ENCODE assay signal across 8 mouse cellular contexts in genomic region chr7:28356981-28357380, GRCm38 (mm10). TPM values are rescaled to one million over a fixed set of nuclear protein-coding genes. Genes with fewer than 3 reads are reported as not detected.
DNase-seq lines count a peak whose midpoint lies in the region; ATAC-seq and TF ChIP-seq lines count a peak whose summit lies in the region.

No protein-coding gene starts in this region.

- H3K4me3 ChIP-seq in spleen, adult 2 months (ENCODE audit: extremely low read depth, insufficient read depth, insufficient read length), result no peak overlapping the region
- no peak overlapping the region for H3K4me3 ChIP-seq in heart, embryonic 14.5 days (ENCODE audit: control insufficient read depth in 1 of 2, insufficient read depth in 1 of 2, low read depth in 1 of 2, low read length in 2 of 2)
- no peak overlapping the region for H3K4me3 ChIP-seq in kidney, postnatal 0 days (replicated peaks; ENCODE audit: low read depth, low read length)
- no peak overlapping the region for H3K4me3 ChIP-seq in midbrain, embryonic 12.5 days

- H3K9me3 ChIP-seq in heart, embryonic 14.5 days (ENCODE audit: control insufficient read depth, low read length), result no peaks in the 10 kb centered on the region
- no peaks in the 10 kb centered on the region for H3K9me3 ChIP-seq in kidney, postnatal 0 days (replicated peaks; ENCODE audit: low read length)
- no peaks in the 10 kb centered on the region for H3K9me3 ChIP-seq in midbrain, embryonic 12.5 days

- no peaks in the 10 kb centered on the region for H3K4me1 ChIP-seq in spleen, adult 2 months (ENCODE audit: control insufficient read depth, insufficient read depth, insufficient read length)
- peaks cover 21 to 33% of the 10 kb centered on the region in 2 experiments for H3K4me1 ChIP-seq in heart, embryonic 14.5 days (ENCODE audit: control insufficient read depth in 2 of 2, insufficient read depth in 2 of 2, low read length in 2 of 2)
- 0 out of 2 replicates have a peak, but pooled peaks cover 8% of the 10 kb centered on the region for H3K4me1 ChIP-seq in kidney, postnatal 0 days (replicated peaks; ENCODE audit: insufficient read depth, low read length)
- H3K4me1 ChIP-seq in midbrain, embryonic 12.5 days, result peaks cover 28% of the 10 kb centered on the region

- TF ChIP-seq CTCF in spleen, adult 2 months (IDR thresholded peaks at IDR 0.05; ENCODE audit: extremely low read depth, insufficient read depth, insufficient read length, insufficient replicate concordance), result no peak
- no peak for TF ChIP-seq CTCF in kidney, postnatal 0 days (IDR thresholded peaks at IDR 0.05; ENCODE audit: low read depth)

- 71% methylated on average over 5 of the region's 5 CpGs for WGBS in spleen, adult 2 months
- 3% methylated on average over 5 of the region's 5 CpGs for WGBS in heart, embryonic 14.5 days
- 10% methylated on average over 5 of the region's 5 CpGs for WGBS in kidney, postnatal 0 days
- 3% methylated on average over 5 of the region's 5 CpGs for WGBS in midbrain, embryonic 12.5 days

- peak overlapping the region; percentile 52 for H3K4me2 ChIP-seq in heart, embryonic 14.5 days (ENCODE audit: low read length)
- no peak overlapping the region; the same call in 1 of the 2 replicates for H3K4me2 ChIP-seq in kidney, postnatal 0 days (ENCODE audit: low read length)
- H3K4me2 ChIP-seq in midbrain, embryonic 12.5 days (replicated peaks), result no peak overlapping the region

- H3K36me3 ChIP-seq in spleen, adult 2 months (ENCODE audit: control insufficient read depth, insufficient read depth, low read length), result peaks cover 32% of the 10 kb centered on the region
- peaks cover 66% of the 10 kb centered on the region for H3K36me3 ChIP-seq in heart, embryonic 14.5 days (ENCODE audit: control insufficient read depth, insufficient read depth, low read length)
- peaks cover 48% of the 10 kb centered on the region for H3K36me3 ChIP-seq in kidney, postnatal 0 days (ENCODE audit: insufficient read depth, low read length)
- peaks cover 59% of the 10 kb centered on the region for H3K36me3 ChIP-seq in midbrain, embryonic 12.5 days

- peak; percentile 40 for ATAC-seq in heart, embryonic 14.5 days (ENCODE audit: insufficient number of reproducible peaks, insufficient read depth, low FRiP score, low read depth)
- peak; percentile 58; the same call in 1 of the 2 replicates for ATAC-seq in kidney, postnatal 0 days (replicated peaks; ENCODE audit: low FRiP score, low read depth)
- ATAC-seq in midbrain, embryonic 12.5 days (ENCODE audit: low FRiP score, low read depth), result no peak
- ATAC-seq in erythroblast, adult 5-6 weeks (replicated peaks; ENCODE audit: low FRiP score, poor library complexity, severe bottlenecking), result no peak

- H3K27ac ChIP-seq in spleen, adult 2 months (ENCODE audit: insufficient read depth, low read length), result peak overlapping the region; percentile 42; the same call in 1 of the 2 replicates
- peak overlapping the region; percentile 90 to 94 for H3K27ac ChIP-seq in heart, embryonic 14.5 days (replicated peaks in 1 of 2; ENCODE audit: control insufficient read depth in 1 of 2, insufficient read depth in 1 of 2, low read depth in 2 of 2, low read length in 2 of 2)
- peak overlapping the region; percentile 85 for H3K27ac ChIP-seq in kidney, postnatal 0 days
- peak overlapping the region; percentile 54 for H3K27ac ChIP-seq in midbrain, embryonic 12.5 days (replicated peaks)

- H3K9ac ChIP-seq in heart, embryonic 14.5 days (ENCODE audit: low read length), result peak overlapping the region; percentile 62
- peak overlapping the region; percentile 10; the same call in 1 of the 2 replicates for H3K9ac ChIP-seq in kidney, postnatal 0 days (ENCODE audit: low read depth, low read length)
- H3K9ac ChIP-seq in midbrain, embryonic 12.5 days (replicated peaks), result no peak overlapping the region

- DNase-seq in spleen, adult 2 months (ENCODE audit: low read depth in 1 of 2, low spot score in 2 of 2), result peak in 1 of 2 experiments; percentile 14
- DNase-seq in spleen, adult 12 weeks (ENCODE audit: low spot score), result no peak
- DNase-seq in kidney, postnatal 0 days (ENCODE audit: low spot score), result peak; percentile 90
- DNase-seq in right cerebral cortex, postnatal 25 days, result no peak
- DNase-seq in right cerebral cortex, adult 18-20 months, result no peak

- H3K27me3 ChIP-seq in spleen, adult 2 months (ENCODE audit: control insufficient read depth, insufficient read depth, low read length), result no peaks in the 10 kb centered on the region
- no peaks in the 10 kb centered on the region for H3K27me3 ChIP-seq in heart, embryonic 14.5 days (ENCODE audit: control insufficient read depth, insufficient read depth, low read length)
- H3K27me3 ChIP-seq in kidney, postnatal 0 days (ENCODE audit: insufficient read depth, low read length), result no peaks in the 10 kb centered on the region
- no peaks in the 10 kb centered on the region for H3K27me3 ChIP-seq in midbrain, embryonic 12.5 days

- no peak for TF ChIP-seq POLR2A in spleen, adult 2 months (IDR thresholded peaks at IDR 0.05; ENCODE audit: low read depth, low read length)

RNA-seq across cellular contexts. Expression of gene Rps16, which starts 6.5 kb away (rescaled TPM):
- 1,505 and 1,761 TPM in 2 replicates for polyA plus RNA-seq in spleen, adult 2 months (2012; rRNA removed)
- polyA plus RNA-seq in heart, embryonic 14.5 days (2014; fragmentation: Nextera tagmentation; extraction: Ambion mirVana), result 731 and 789 TPM in 2 replicates
- polyA plus RNA-seq in kidney, postnatal 0 days (2015; fragmentation: Nextera tagmentation; extraction: Ambion mirVana), result 1,088 and 1,198 TPM in 2 replicates
- polyA plus RNA-seq in midbrain, embryonic 12.5 days (2016; fragmentation: Nextera tagmentation; extraction: Ambion mirVana), result 544 and 582 TPM in 2 replicates
- 649 and 667 TPM in 2 replicates for total RNA-seq in erythroblast, adult 5-6 weeks (2015; ENCODE audit: low replicate concordance)
- 67.6 and 181 TPM in 2 replicates for total RNA-seq in erythroblast, adult 5-6 weeks (2017; ENCODE audit: low replicate concordance)

RNA-seq across cellular contexts. Expression of gene Plekhg2, which starts 15.4 kb away (rescaled TPM):
- 64.0 and 66.4 TPM in 2 replicates for polyA plus RNA-seq in spleen, adult 2 months (2012; rRNA removed)
- 32.9 and 35.6 TPM in 2 replicates for polyA plus RNA-seq in heart, embryonic 14.5 days (2014; fragmentation: Nextera tagmentation; extraction: Ambion mirVana)
- polyA plus RNA-seq in kidney, postnatal 0 days (2015; fragmentation: Nextera tagmentation; extraction: Ambion mirVana), result 29.9 and 33.3 TPM in 2 replicates
- 71.6 and 78.6 TPM in 2 replicates for polyA plus RNA-seq in midbrain, embryonic 12.5 days (2016; fragmentation: Nextera tagmentation; extraction: Ambion mirVana)
- total RNA-seq in erythroblast, adult 5-6 weeks (2015; ENCODE audit: low replicate concordance), result 4.4 and 6.1 TPM in 2 replicates
- total RNA-seq in erythroblast, adult 5-6 weeks (2017; ENCODE audit: low replicate concordance), result 0.98 and 4.1 TPM in 2 replicates

RNA-seq across cellular contexts. Expression of gene Supt5, which starts 18.4 kb away (rescaled TPM):
- 112 and 120 TPM in 2 replicates for polyA plus RNA-seq in spleen, adult 2 months (2012; rRNA removed)
- polyA plus RNA-seq in heart, embryonic 14.5 days (2014; fragmentation: Nextera tagmentation; extraction: Ambion mirVana), result 47.9 and 48.0 TPM in 2 replicates
- 53.4 and 59.8 TPM in 2 replicates for polyA plus RNA-seq in kidney, postnatal 0 days (2015; fragmentation: Nextera tagmentation; extraction: Ambion mirVana)
- 105 and 107 TPM in 2 replicates for polyA plus RNA-seq in midbrain, embryonic 12.5 days (2016; fragmentation: Nextera tagmentation; extraction: Ambion mirVana)
- total RNA-seq in erythroblast, adult 5-6 weeks (2015; ENCODE audit: low replicate concordance), result 15.9 and 18.6 TPM in 2 replicates
- total RNA-seq in erythroblast, adult 5-6 weeks (2017; ENCODE audit: low replicate concordance), result 21.6 and 24.4 TPM in 2 replicates

RNA-seq across cellular contexts. Expression of gene Zfp36, which starts 23.1 kb away (rescaled TPM):
- 106 and 138 TPM in 2 replicates for polyA plus RNA-seq in spleen, adult 2 months (2012; rRNA removed)
- polyA plus RNA-seq in heart, embryonic 14.5 days (2014; fragmentation: Nextera tagmentation; extraction: Ambion mirVana), result 10.1 and 12.2 TPM in 2 replicates
- polyA plus RNA-seq in kidney, postnatal 0 days (2015; fragmentation: Nextera tagmentation; extraction: Ambion mirVana), result 18.6 and 19.6 TPM in 2 replicates
- polyA plus RNA-seq in midbrain, embryonic 12.5 days (2016; fragmentation: Nextera tagmentation; extraction: Ambion mirVana), result 4.9 and 5.4 TPM in 2 replicates
- 47.0 and 53.2 TPM in 2 replicates for total RNA-seq in erythroblast, adult 5-6 weeks (2015; ENCODE audit: low replicate concordance)
- 7.7 and 15.1 TPM in 2 replicates for total RNA-seq in erythroblast, adult 5-6 weeks (2017; ENCODE audit: low replicate concordance)

RNA-seq across cellular contexts. Expression of gene Med29, which starts 35.5 kb away (rescaled TPM):
- 26.6 and 31.5 TPM in 2 replicates for polyA plus RNA-seq in spleen, adult 2 months (2012; rRNA removed)
- polyA plus RNA-seq in heart, embryonic 14.5 days (2014; fragmentation: Nextera tagmentation; extraction: Ambion mirVana), result 50.9 and 57.7 TPM in 2 replicates
- 44.6 and 47.8 TPM in 2 replicates for polyA plus RNA-seq in kidney, postnatal 0 days (2015; fragmentation: Nextera tagmentation; extraction: Ambion mirVana)
- 45.3 and 46.9 TPM in 2 replicates for polyA plus RNA-seq in midbrain, embryonic 12.5 days (2016; fragmentation: Nextera tagmentation; extraction: Ambion mirVana)
- total RNA-seq in erythroblast, adult 5-6 weeks (2015; ENCODE audit: low replicate concordance), result 6.3 and 9.0 TPM in 2 replicates
- 3.4 TPM in 1 of 2 replicates, not detected in the other for total RNA-seq in erythroblast, adult 5-6 weeks (2017; ENCODE audit: low replicate concordance)

Comparison
In these comparisons a context has a peak if more than half of its experiments do, and no peak if none do; other contexts are left out.
1. H3K27ac ChIP-seq: peak in every context shown above with its lines; median percentile 92 in heart, embryonic 14.5 days; 85 in kidney, postnatal 0 days; 54 in midbrain, embryonic 12.5 days; 42 in spleen, adult 2 months.
2. ATAC-seq: peak in heart, embryonic 14.5 days (single experiment) and kidney, postnatal 0 days (single experiment); none in midbrain, embryonic 12.5 days (single experiment) and erythroblast, adult 5-6 weeks (single experiment).